ENCODE assay signal across 9 mouse cellular contexts in the genomic region with DNA sequence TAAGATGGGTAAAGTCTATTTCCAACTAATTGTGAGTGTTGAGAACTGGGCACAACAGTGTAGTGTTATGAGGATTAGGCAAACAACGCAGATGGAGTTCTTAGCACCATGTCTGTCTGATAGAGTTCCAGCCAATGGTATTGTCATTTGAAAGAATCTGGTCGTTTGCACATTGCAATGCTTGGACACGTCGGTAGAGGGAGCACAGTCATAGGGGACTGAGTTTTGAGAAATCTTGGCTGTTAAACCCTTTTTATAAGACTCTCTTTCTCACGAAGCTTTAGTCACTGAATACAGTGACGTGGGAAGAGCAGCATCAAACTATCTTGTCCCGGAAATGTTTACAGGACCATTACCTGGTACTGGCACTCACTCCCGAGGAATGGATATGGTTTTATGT. TPM values are rescaled to one million over a fixed set of nuclear protein-coding genes. Genes with fewer than 3 reads are reported as not detected.
A peak's percentile ranks its signal among the peaks of the same experiment; 100 is the strongest.
DNase-seq lines count a peak whose midpoint lies in the region; ATAC-seq and TF ChIP-seq lines count a peak whose summit lies in the region.
"Had no signal": no experiment of that assay in that cellular context is flagged by ENCODE, and none has a peak within 500 bp of the region (broad histone marks: within the 10 kb centered on the region; RNA-seq: fewer than 3 reads in every experiment).

No protein-coding gene starts in this region.

- DNase-seq in hindbrain, embryonic 11.5 days (ENCODE audit: low spot score), result peak; percentile 82
- DNase-seq in adrenal gland, postnatal 14 days, result peak; percentile 82
- DNase-seq in embryo, embryonic 9.5 days (ENCODE audit: extremely low spot score), result peak; percentile 61
- peak; percentile 69 to 85 for DNase-seq in heart, postnatal 14 days
- DNase-seq in left cerebral cortex, adult 2 months (ENCODE audit: extremely low spot score in 1 of 2, low spot score in 2 of 2), result peak; percentile 73 to 80
- DNase-seq in midbrain, postnatal 0 days (ENCODE audit: low spot score), result peak; percentile 67
- DNase-seq in stomach, postnatal 0 days (ENCODE audit: low spot score), result peak; percentile 77

- ATAC-seq in hindbrain, embryonic 11.5 days (ENCODE audit: low FRiP score), result no peak
- ATAC-seq in hindbrain, embryonic 12.5 days (ENCODE audit: low FRiP score), result no peak
- ATAC-seq in midbrain, postnatal 0 days (ENCODE audit: low FRiP score), result no peak
- no peak for ATAC-seq in stomach, postnatal 0 days (ENCODE audit: low FRiP score, low TSS enrichment)

- no peak overlapping the region for H3K27ac ChIP-seq in hindbrain, embryonic 11.5 days (ENCODE audit: low read depth, low read length)
- no peak overlapping the region for H3K27ac ChIP-seq in hindbrain, embryonic 12.5 days
- no peak overlapping the region for H3K27ac ChIP-seq in left cerebral cortex, adult 2 months
- no peak overlapping the region for H3K27ac ChIP-seq in midbrain, postnatal 0 days (ENCODE audit: low read depth, low read length)
- no peak overlapping the region for H3K27ac ChIP-seq in stomach, postnatal 0 days (replicated peaks)
- H3K27ac ChIP-seq: lung, embryonic 15.5 days had no signal

- no peaks in the 10 kb centered on the region; the same call in 1 of the 2 replicates for H3K4me1 ChIP-seq in hindbrain, embryonic 11.5 days (replicated peaks; ENCODE audit: control insufficient read depth, insufficient read depth, low read length)
- peaks cover 8% of the 10 kb centered on the region for H3K4me1 ChIP-seq in hindbrain, embryonic 12.5 days
- H3K4me1 ChIP-seq in midbrain, postnatal 0 days (ENCODE audit: insufficient read depth, low read length), result no peaks in the 10 kb centered on the region
- no peaks in the 10 kb centered on the region for H3K4me1 ChIP-seq in stomach, postnatal 0 days (replicated peaks; ENCODE audit: control insufficient read depth, insufficient read depth)

- no peaks in the 10 kb centered on the region for H3K27me3 ChIP-seq in hindbrain, embryonic 11.5 days (ENCODE audit: control insufficient read depth, insufficient read depth, low read length)
- peaks cover 7% of the 10 kb centered on the region; the same call in 1 of the 2 replicates for H3K27me3 ChIP-seq in hindbrain, embryonic 12.5 days
- no peaks in the 10 kb centered on the region for H3K27me3 ChIP-seq in midbrain, postnatal 0 days (ENCODE audit: insufficient read depth, low read length)
- no peaks in the 10 kb centered on the region for H3K27me3 ChIP-seq in stomach, postnatal 0 days (ENCODE audit: control insufficient read depth, insufficient read depth, low read length)
- H3K27me3 ChIP-seq: lung, embryonic 15.5 days had no signal

- no peak overlapping the region for H3K4me2 ChIP-seq in hindbrain, embryonic 11.5 days (replicated peaks; ENCODE audit: low read depth, low read length)
- H3K4me2 ChIP-seq in hindbrain, embryonic 12.5 days (replicated peaks), result no peak overlapping the region
- H3K4me2 ChIP-seq in midbrain, postnatal 0 days (ENCODE audit: low read depth, low read length, poor library complexity, severe bottlenecking), result no peak overlapping the region
- no peak overlapping the region for H3K4me2 ChIP-seq in stomach, postnatal 0 days (replicated peaks; ENCODE audit: low read depth)
- H3K4me2 ChIP-seq: lung, embryonic 15.5 days had no signal

- no peak for TF ChIP-seq EP300 in stomach, postnatal 0 days (optimal IDR thresholded peaks at IDR 0.05)

- H3K36me3 ChIP-seq in hindbrain, embryonic 11.5 days (ENCODE audit: control insufficient read depth, insufficient read depth, low read length), result no peaks in the 10 kb centered on the region
- no peaks in the 10 kb centered on the region for H3K36me3 ChIP-seq in hindbrain, embryonic 12.5 days
- H3K36me3 ChIP-seq in midbrain, postnatal 0 days (ENCODE audit: insufficient read depth, low read length), result no peaks in the 10 kb centered on the region
- H3K36me3 ChIP-seq in stomach, postnatal 0 days (ENCODE audit: control insufficient read depth, insufficient read depth, low read length), result no peaks in the 10 kb centered on the region
- H3K36me3 ChIP-seq: lung, embryonic 15.5 days had no signal

- H3K9me3 ChIP-seq in hindbrain, embryonic 11.5 days (ENCODE audit: control insufficient read depth, low read length), result no peaks in the 10 kb centered on the region
- no peaks in the 10 kb centered on the region for H3K9me3 ChIP-seq in hindbrain, embryonic 12.5 days (replicated peaks)
- no peaks in the 10 kb centered on the region for H3K9me3 ChIP-seq in midbrain, postnatal 0 days (ENCODE audit: low read length)
- no peaks in the 10 kb centered on the region for H3K9me3 ChIP-seq in stomach, postnatal 0 days (ENCODE audit: control insufficient read depth, low read length)
- H3K9me3 ChIP-seq: lung, embryonic 15.5 days had no signal

- no peak overlapping the region for H3K9ac ChIP-seq in hindbrain, embryonic 11.5 days (ENCODE audit: low read depth, low read length)
- H3K9ac ChIP-seq in hindbrain, embryonic 12.5 days, result no peak overlapping the region
- no peak overlapping the region for H3K9ac ChIP-seq in midbrain, postnatal 0 days (replicated peaks; ENCODE audit: low read length, poor library complexity, severe bottlenecking)
- no peak overlapping the region for H3K9ac ChIP-seq in stomach, postnatal 0 days (ENCODE audit: low read length)
- H3K9ac ChIP-seq: lung, embryonic 15.5 days had no signal

- no peak overlapping the region for H3K4me3 ChIP-seq in hindbrain, embryonic 11.5 days (ENCODE audit: low read depth, low read length)
- no peak overlapping the region for H3K4me3 ChIP-seq in hindbrain, embryonic 12.5 days
- no peak overlapping the region for H3K4me3 ChIP-seq in left cerebral cortex, adult 2 months
- no peak overlapping the region for H3K4me3 ChIP-seq in midbrain, postnatal 0 days (ENCODE audit: low read depth, low read length)
- H3K4me3 ChIP-seq in stomach, postnatal 0 days (ENCODE audit: low read depth, low read length), result no peak overlapping the region
- H3K4me3 ChIP-seq: lung, embryonic 15.5 days had no signal

- peak; percentile 90 for TF ChIP-seq CTCF in left cerebral cortex, adult 2 months (IDR thresholded peaks at IDR 0.05)
- peak; percentile 85 for TF ChIP-seq CTCF in midbrain, postnatal 0 days (IDR thresholded peaks at IDR 0.05)
- peak; percentile 91 for TF ChIP-seq CTCF in stomach, postnatal 0 days (IDR thresholded peaks at IDR 0.05; ENCODE audit: low read depth)

- WGBS in hindbrain, embryonic 11.5 days, result 35% methylated on average over 8 of the region's 8 CpGs
- WGBS in hindbrain, embryonic 12.5 days, result 30% methylated on average over 8 of the region's 8 CpGs
- WGBS in midbrain, postnatal 0 days, result 24% methylated on average over 8 of the region's 8 CpGs
- 18% methylated on average over 8 of the region's 8 CpGs for WGBS in stomach, postnatal 0 days

- intact Hi-C loops in heart, postnatal 14 days (cut with DNase I), result loop anchor here (1.0 to 2.0 kb wide), 2 partner anchors 82 to 95 kb away; no protein-coding TSS in a partner anchor
- intact Hi-C loops in left cerebral cortex, adult 2 months (cut with DNase I), result loop anchor here (2.0 kb wide), 2 partner anchors 83 to 95 kb away; no protein-coding TSS in a partner anchor

RNA-seq across cellular contexts. Expression of a gene that starts 17.1 kb away (rescaled TPM):
- 0.93 and 0.95 TPM in 2 replicates for polyA plus RNA-seq in hindbrain, embryonic 11.5 days (2014; fragmentation: Nextera tagmentation; extraction: Ambion mirVana)
- 0.73 and 0.88 TPM in 2 replicates for polyA plus RNA-seq in hindbrain, embryonic 12.5 days (2016; fragmentation: Nextera tagmentation; extraction: Ambion mirVana)
- total RNA-seq in adrenal gland, postnatal 14 days (2021), result 0.85 and 4.9 TPM in 2 replicates
- under 1 TPM; 0.33 to 0.61 TPM for total RNA-seq in heart, postnatal 14 days (2021)
- 1 to 10 TPM; 3.5 to 5.0 TPM for total RNA-seq in left cerebral cortex, adult 2 months (2021)
- 0.60 and 0.80 TPM in 2 replicates for total RNA-seq in midbrain, postnatal 0 days (2014; rRNA removed)
- 0.61 and 0.74 TPM in 2 replicates for polyA plus RNA-seq in midbrain, postnatal 0 days (2015; fragmentation: Nextera tagmentation; extraction: Ambion mirVana)
- 0.46 and 0.51 TPM in 2 replicates for polyA plus RNA-seq in stomach, postnatal 0 days (2015; fragmentation: Nextera tagmentation; extraction: Ambion mirVana)
